Mouse (Mus musculus) v-Abl transformed pro-B cells (cell line): ENCODE results near the gene Efcab14.

Experiments
- in situ Hi-C, 2 experiments: fragments of 400-800 bp; cut with MboI; formaldehyde crosslinking; loops; one replicate each; pipeline ENCODE4 v1.15.1; 2025; ENCODE audit not compliant: unreplicated experiment in 2 of 2

Gene Efcab14

GRCm38 (mm10) chr4:115767647-115768467 lies 30.3 kb downstream of the Efcab14 start:
- in situ Hi-C loops = no loop called here

GRCm38 (mm10) chr4:115775056-115775455 lies 37.5 kb downstream of the Efcab14 start:
- in situ Hi-C loops = no loop called here

- in situ Hi-C loops = no loop called here
These were observed 40.1 kb downstream of the Efcab14 start for GRCm38 (mm10) chr4:115777627-115778026.

GRCm38 (mm10) chr4:115780269-115780668 lies 42.7 kb downstream of the Efcab14 start:
- in situ Hi-C loops = loop anchor here in 1 of 2 experiments (5.0 kb wide), 1 partner anchor 33 kb away; no protein-coding TSS in a partner anchor

- in situ Hi-C loops = loop anchor here in 1 of 2 experiments (5.0 kb wide), 1 partner anchor 34 kb away; no protein-coding TSS in a partner anchor
These were observed 43.4 kb downstream of the Efcab14 start, which contains the start of gene Tex38 for GRCm38 (mm10) chr4:115780918-115781317. Gene Tex38, minus strand, starts transcription at chr4:115781018.

GRCm38 (mm10) chr4:115782026-115782805 lies 44.7 kb downstream of the Efcab14 start:
- in situ Hi-C loops = loop anchor here in 1 of 2 experiments (5.0 kb wide), 1 partner anchor 35 kb away; no protein-coding TSS in a partner anchor

GRCm38 (mm10) chr4:115784769-115785510 lies 47.4 kb downstream of the Efcab14 start, which contains the start of gene Atpaf1:
Gene Atpaf1, plus strand, starts transcription at chr4:115784812.
- in situ Hi-C loops = loop anchor here in 1 of 2 experiments (5.0 kb wide), 2 partner anchors 38 to 42 kb away; partner anchors contain the start of gene Mob3c

- in situ Hi-C loops = loop anchor here in 1 of 2 experiments (5.0 kb wide), 1 partner anchor 42 kb away; the partner anchor contains the start of gene Mob3c
These were observed 48.0 kb downstream of the Efcab14 start for GRCm38 (mm10) chr4:115785511-115786034.

- in situ Hi-C loops = no loop called here
These were observed 53.3 kb downstream of the Efcab14 start for GRCm38 (mm10) chr4:115790864-115791263.

GRCm38 (mm10) chr4:115795360-115795759 lies 57.8 kb downstream of the Efcab14 start:
- in situ Hi-C loops = no loop called here

GRCm38 (mm10) chr4:115799981-115800380 lies 62.4 kb downstream of the Efcab14 start:
- in situ Hi-C loops = no loop called here

- in situ Hi-C loops = no loop called here
These were observed 74.8 kb downstream of the Efcab14 start for GRCm38 (mm10) chr4:115812326-115812725.

GRCm38 (mm10) chr4:115815606-115816005 lies 78.1 kb downstream of the Efcab14 start:
- in situ Hi-C loops = no loop called here

GRCm38 (mm10) chr4:115820199-115820598 lies 82.7 kb downstream of the Efcab14 start:
- in situ Hi-C loops = loop anchor here in 1 of 2 experiments (10.0 kb wide), 1 partner anchor 85 kb away; the partner anchor contains the start of gene Efcab14

- in situ Hi-C loops = loop anchor here in 1 of 2 experiments (10.0 kb wide), 1 partner anchor 86 kb away; the partner anchor contains the start of gene Efcab14
These were observed 83.4 kb downstream of the Efcab14 start for GRCm38 (mm10) chr4:115820944-115821343.

GRCm38 (mm10) chr4:115821431-115821830 lies 83.9 kb downstream of the Efcab14 start:
- in situ Hi-C loops = loop anchor here in 1 of 2 experiments (10.0 kb wide), 1 partner anchor 87 kb away; the partner anchor contains the start of gene Efcab14

GRCm38 (mm10) chr4:115821928-115822327 lies 84.4 kb downstream of the Efcab14 start:
- in situ Hi-C loops = loop anchor here in 1 of 2 experiments (10.0 kb wide), 1 partner anchor 87 kb away; the partner anchor contains the start of gene Efcab14

- in situ Hi-C loops = loop anchor here in 1 of 2 experiments (10.0 kb wide), 1 partner anchor 89 kb away; the partner anchor contains the start of gene Efcab14
These were observed 86.6 kb downstream of the Efcab14 start for GRCm38 (mm10) chr4:115824178-115824577.

- in situ Hi-C loops = loop anchor here (5.0 to 25.0 kb wide), 3 partner anchors 38 to 1238 kb away; partner anchors contain the start of gene Efcab14 (in 1 of the 2)
These were observed 87.7 kb downstream of the Efcab14 start for GRCm38 (mm10) chr4:115825271-115825670.
